Mouse (Mus musculus) cortical plate, adult 2 months (tissue): ENCODE data around the gene Sf3a2. TPM values are rescaled to one million over a fixed set of nuclear protein-coding genes. Genes with fewer than 3 reads are reported as not detected.
A peak's percentile ranks its signal among the peaks of the same experiment; 100 is the strongest.

Experiments used
- H3K27ac ChIP-seq: fragments of 200-500 bp; 2 replicates; pipeline ENCODE4 v1.5.1; 2012; ENCODE audit warnings: low read length, control low read depth, inconsistent platforms; ENCODE audit not compliant: insufficient read depth
- H3K4me1 ChIP-seq: fragments of 200-500 bp; 2 replicates; pipeline ENCODE4 v1.6.1; 2011; ENCODE audit warnings: low read length; ENCODE audit not compliant: control insufficient read depth, insufficient read depth
- H3K4me3 ChIP-seq: fragments of 200-500 bp; 2 replicates; pipeline ENCODE4 v1.5.1; 2011; ENCODE audit warnings: mild to moderate bottlenecking, low read length, control low read depth; ENCODE audit not compliant: insufficient read depth
- CTCF ChIP-seq: fragments of 200-500 bp; IDR thresholded peaks from 2 replicates; pipeline ENCODE4 v1.5.1; 2011; ENCODE audit warnings: mild to moderate bottlenecking, control low read depth, low read length; ENCODE audit not compliant: insufficient read depth; ENCODE audit errors: extremely low read depth
- POLR2A ChIP-seq: fragments of 200-500 bp; IDR thresholded peaks from 2 replicates; pipeline ENCODE4 v1.6.1; 2011; ENCODE audit warnings: mild to moderate bottlenecking, low read length, control low read depth; ENCODE audit not compliant: insufficient read depth; ENCODE audit errors: extremely low read depth
- polyA plus RNA-seq: library from polyadenylated mRNA; depleted of rRNA; stranded (reverse); fragments of >200 nt; gene quantifications from 2 replicates; pipeline ENCODE4 v1.2.3, GENCODE M21; 2012; rRNA removed

Sf3a2 gene
- 38.9 and 46.1 TPM in 2 replicates for polyA plus RNA-seq

DNA sequence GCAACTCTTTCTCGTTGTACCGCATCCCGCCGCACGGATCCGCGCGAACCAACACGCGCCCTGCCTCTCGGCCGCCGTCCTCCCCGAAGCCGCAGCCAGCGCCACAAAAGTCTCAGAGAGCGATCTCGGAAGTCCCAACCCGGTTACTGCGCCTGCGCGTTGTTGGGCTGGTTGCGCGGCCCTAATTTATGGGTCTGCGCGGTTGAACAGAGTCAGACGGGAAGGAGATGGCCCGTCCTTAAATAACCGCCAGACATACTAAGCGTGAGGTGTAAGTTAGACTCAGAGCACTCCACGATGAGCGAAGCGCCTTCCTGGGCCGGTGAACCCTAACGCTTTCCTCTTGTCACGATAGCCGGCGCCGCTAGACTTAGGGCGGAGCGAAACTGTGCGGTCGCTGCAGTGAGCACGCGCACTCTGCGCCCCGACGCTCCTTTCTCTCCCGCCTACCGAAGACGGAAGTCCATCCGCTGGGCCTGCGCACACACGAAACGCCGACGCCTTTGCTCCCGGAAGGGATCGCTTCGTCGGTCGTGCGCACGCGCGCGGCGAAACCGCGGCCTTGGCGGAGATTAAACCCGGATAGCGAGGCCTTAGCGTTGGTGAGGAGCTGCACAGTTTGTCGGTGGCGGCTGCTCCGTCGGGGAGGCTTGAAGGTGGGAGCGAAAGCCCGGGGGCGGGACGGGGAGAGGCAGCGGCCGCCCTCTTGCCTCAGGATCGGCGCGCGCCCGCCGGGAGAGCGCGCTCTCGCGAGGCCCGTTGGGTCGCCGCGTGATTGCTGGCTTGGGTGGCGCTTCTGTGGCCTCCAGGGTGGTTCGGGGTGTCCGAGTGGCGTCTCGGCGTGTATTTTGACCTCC lies at the start of gene Sf3a2, which contains the start of gene Plekhj1:
Sf3a2 (plus strand) TSS at position 49 of the 857 bp plus-strand sequence.
Plekhj1 (minus strand) TSS at position 477 of the 857 bp plus-strand sequence.
- no peak for TF ChIP-seq CTCF
- TF ChIP-seq POLR2A: peak; percentile 89
- Histone ChIP-seq H3K27ac (peak within 1 kb of the TSS; percentile 95), H3K4me1 (peaks cover 9% of the 10 kb centered on the region; the same call in 1 of the 2 replicates), H3K4me3 (peak within 1 kb of the TSS; percentile 99)

DNA sequence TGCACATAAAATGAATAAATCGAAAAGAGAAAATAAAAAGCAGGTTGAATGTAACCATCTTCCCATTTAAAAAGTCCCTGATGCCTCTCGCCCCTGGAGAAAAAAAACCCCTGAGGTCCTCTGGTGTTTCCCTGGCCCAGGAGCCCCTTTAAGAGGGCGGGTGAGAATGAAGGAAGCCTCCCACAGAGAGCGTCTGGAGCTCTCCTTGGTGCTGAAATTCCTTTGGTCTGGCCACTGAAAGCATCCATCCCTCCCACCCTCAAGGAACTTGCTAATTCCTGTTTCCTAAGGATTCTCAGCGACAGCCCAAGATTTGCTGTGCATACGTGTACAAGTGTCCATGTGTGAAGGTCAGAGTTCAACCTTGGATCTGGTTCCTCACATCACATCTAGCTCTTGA lies 49.4 kb upstream of the Sf3a2 start:
- Histone ChIP-seq H3K4me3 (no peak overlapping the region), H3K27ac (no peak overlapping the region), H3K4me1 (peaks cover 1% of the 10 kb centered on the region; the same call in 1 of the 2 replicates)
- TF ChIP-seq POLR2A: no peak
- no peak for TF ChIP-seq CTCF

DNA sequence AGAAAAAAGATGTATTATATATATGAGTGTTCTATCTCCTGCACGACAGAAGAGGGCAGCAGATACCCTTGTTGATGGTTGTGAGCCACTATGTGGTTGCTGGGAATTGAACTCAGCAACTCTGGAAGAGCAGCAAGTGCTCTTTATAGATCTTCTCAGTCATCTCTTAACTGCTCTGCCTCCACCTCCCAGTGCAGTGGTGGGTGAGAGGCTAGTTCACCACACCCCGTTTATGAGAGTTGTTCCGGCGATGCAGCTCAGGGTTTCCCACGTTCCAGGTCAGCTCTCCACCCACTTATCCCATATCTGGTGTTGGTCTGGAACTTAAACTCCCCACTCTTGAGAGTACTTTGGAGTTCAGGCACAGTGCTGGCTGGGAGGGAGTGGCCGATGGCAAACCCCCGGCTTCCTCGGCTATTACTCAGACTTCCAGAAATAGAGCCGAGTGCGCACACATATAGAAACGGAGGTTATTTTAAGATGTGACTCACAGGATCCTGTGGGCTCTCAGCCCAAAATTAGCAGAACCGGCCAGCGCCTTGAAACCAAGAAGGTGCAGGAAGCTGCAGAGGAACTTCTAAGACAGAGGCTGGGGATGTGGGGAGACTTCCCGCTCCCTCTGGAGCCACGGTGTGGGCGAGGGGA lies 46.7 kb upstream of the Sf3a2 start:
- H3K4me1 ChIP-seq: peaks cover 4% of the 10 kb centered on the region; the same call in 1 of the 2 replicates
- peak overlapping the region; percentile 31 for H3K27ac ChIP-seq
- no peak for TF ChIP-seq POLR2A
- TF ChIP-seq CTCF: peak; percentile 43; the same call in 1 of the 2 replicates
- no peak overlapping the region for H3K4me3 ChIP-seq

GRCm38 (mm10) chr10:80752079-80752625 lies 45.8 kb upstream of the Sf3a2 start:
- H3K4me1 ChIP-seq: peaks cover 11% of the 10 kb centered on the region
- peak overlapping the region; percentile 44 for H3K27ac ChIP-seq
- no peak for TF ChIP-seq CTCF
- TF ChIP-seq POLR2A: no peak
- no peak overlapping the region for H3K4me3 ChIP-seq

- H3K4me3 ChIP-seq: peak within 1 kb of the TSS; percentile 93
- TF ChIP-seq CTCF (no peak), POLR2A (peak; percentile 45; the same call in 1 of the 2 replicates)
- peaks cover 28% of the 10 kb centered on the region for H3K4me1 ChIP-seq
- H3K27ac ChIP-seq: peak within 1 kb of the TSS; percentile 92
Measured at GRCm38 (mm10) chr10:80754594-80755290, 43.3 kb upstream of the Sf3a2 start, which contains the start of gene Dot1l. Dot1l (plus strand) TSS chr10:80755206.

GRCm38 (mm10) chr10:80755291-80756015 lies 42.5 kb upstream of the Sf3a2 start:
- peak overlapping the region; percentile 92 for H3K27ac ChIP-seq
- H3K4me3 ChIP-seq: peak overlapping the region; percentile 93
- TF ChIP-seq CTCF (no peak), POLR2A (no peak)
- peaks cover 28% of the 10 kb centered on the region for H3K4me1 ChIP-seq

GRCm38 (mm10) chr10:80756099-80756498 lies 41.9 kb upstream of the Sf3a2 start:
- H3K4me3 ChIP-seq: peak overlapping the region; percentile 93
- peaks cover 29% of the 10 kb centered on the region for H3K4me1 ChIP-seq
- no peak for TF ChIP-seq CTCF
- no peak for TF ChIP-seq POLR2A
- H3K27ac ChIP-seq: no peak overlapping the region

GRCm38 (mm10) chr10:80756509-80756908 lies 41.5 kb upstream of the Sf3a2 start:
- peak overlapping the region; percentile 93 for H3K4me3 ChIP-seq
- H3K4me1 ChIP-seq: peaks cover 30% of the 10 kb centered on the region
- TF ChIP-seq POLR2A (no peak), CTCF (no peak)
- no peak overlapping the region for H3K27ac ChIP-seq
